Mouse (Mus musculus): ENCODE measurements at regions not wholly inside any gene's neighbourhood (a gene's known extent, or its start where the extent isn't known, plus 50 kb on each side); places are given as distances from the start of the nearest gene placed in this dataset.

DNA sequence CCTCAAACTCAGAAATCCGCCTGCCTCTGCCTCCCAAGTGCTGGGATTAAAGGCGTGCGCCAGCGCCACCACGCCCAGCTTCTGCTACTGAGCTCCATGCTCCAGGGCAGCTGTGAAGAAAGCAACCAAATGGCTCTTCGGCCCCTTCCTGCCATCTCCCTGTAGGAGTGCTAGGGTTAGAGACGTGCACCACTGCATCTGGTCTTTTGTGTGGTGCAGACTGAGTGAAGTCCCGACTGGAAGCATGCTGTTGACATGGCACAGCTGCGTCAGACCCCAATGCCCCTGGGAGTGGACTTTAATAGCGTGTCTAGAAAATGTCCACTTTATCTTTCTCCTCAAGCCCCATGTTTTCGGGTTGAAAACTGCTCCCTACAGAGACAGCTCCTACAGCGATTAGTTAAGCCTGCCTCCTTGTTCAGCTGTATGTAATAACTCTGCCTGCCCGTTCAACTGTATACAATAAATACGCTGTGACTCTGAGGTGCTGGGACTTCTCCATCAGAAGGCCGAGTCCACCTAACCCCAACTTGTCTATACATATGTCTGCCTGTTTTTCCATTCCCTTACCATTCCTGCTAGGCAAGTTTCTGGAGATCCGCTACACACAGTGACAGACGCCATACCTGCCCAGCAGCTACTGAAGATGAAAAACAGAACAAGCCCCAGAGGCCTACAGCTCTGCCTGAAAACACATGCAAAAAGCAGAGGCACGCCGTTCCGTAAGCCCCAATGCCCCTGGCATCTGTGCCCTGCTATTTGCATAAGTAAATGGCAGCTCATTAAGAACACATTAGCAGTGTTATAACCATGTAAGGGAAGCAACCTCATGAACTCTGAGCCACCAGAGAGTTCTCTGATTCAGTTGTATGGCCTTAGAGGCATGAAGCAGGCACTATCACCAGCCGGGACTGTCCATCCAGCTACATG, 105.2 kb downstream of the Ier5 start:
- no peak for ATAC-seq

DNA sequence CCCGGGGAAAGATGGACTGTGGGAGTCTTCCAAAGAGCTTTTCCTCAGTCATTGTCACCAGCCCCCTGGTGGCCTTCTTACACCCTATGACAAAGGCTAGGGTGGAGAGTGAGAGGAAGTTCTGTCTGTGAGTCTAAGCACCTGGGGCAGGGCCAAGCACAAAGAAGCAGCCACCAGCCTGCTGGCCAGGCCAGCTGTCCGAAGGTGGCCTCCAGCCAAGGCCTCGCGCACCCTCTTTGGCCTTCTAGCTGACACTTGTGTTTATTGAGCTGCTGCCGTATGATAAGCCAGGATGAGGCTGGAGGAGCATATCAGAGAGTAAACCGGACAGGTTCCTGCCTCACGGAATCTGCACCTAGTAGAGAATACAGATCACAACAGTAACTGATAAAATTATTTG, 99.0 kb upstream of the Cacna1e start:
- no peak for ATAC-seq

GRCm38 (mm10) chr1:154982836-154983235, 98.5 kb upstream of the Cacna1e start:
- no peak for ATAC-seq

- no peak for ATAC-seq
Measured at GRCm38 (mm10) chr1:154981687-154982086, 97.4 kb upstream of the Cacna1e start.

- no peak for ATAC-seq
Measured at GRCm38 (mm10) chr1:154975732-154976131, 91.4 kb upstream of the Cacna1e start.

- no peak for ATAC-seq
Measured at GRCm38 (mm10) chr1:154961271-154961670, 77.0 kb upstream of the Cacna1e start.

DNA sequence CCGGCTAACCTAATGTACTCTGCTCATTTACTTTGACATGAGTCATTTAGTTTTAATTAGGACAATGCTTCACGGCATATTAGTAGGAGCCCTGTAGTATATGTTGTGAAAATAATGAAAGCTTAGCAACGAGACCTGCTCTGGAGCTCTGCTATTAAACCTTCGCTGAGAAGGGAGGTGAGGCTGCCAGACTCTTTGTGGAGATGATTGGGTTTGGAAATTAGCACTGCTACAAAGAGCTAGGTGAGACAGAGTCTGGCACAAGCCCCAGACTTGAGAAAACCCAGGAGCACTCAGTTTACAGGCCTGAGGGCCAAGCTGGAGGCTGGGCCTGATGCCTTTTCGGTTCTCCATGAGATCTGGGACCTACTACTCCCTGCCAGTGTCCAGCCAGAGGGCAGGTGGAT, 72.3 kb upstream of the Cacna1e start:
- no peak for ATAC-seq

GRCm38 (mm10) chr1:154952679-154953078, 68.4 kb upstream of the Cacna1e start:
- no peak for ATAC-seq
